Mouse (Mus musculus) gastrocnemius, adult 8-10 months (tissue): ENCODE data around the gene Vsnl1. TPM values are rescaled to one million over a fixed set of nuclear protein-coding genes. Genes with fewer than 3 reads are reported as not detected.

Experiments
- DNase-seq, 2 experiments: peaks; one replicate each; pipeline ENCODE4 v3.0.0; 2022; ENCODE audit warnings: low spot score in 2 of 2
- microRNA-seq: library from miRNA; unstranded; fragments of <30 nt; microRNA quantifications from one replicate; pipeline ENCODE4 v1.2.0, GENCODE M21; 2022
- total RNA-seq, 4 experiments: library from RNA; stranded (reverse); gene quantifications; 2 replicates each; pipeline ENCODE4 v1.2.4; 2022

Vsnl1 gene
- total RNA-seq, 4 experiments from 2014 or later: not detected

- DNase-seq: no peak
Observed at GRCm38 (mm10) chr12:11279886-11280285, 156.5 kb downstream of the Vsnl1 start.

- no peak for DNase-seq
Observed at GRCm38 (mm10) chr12:11277207-11277606, 159.2 kb downstream of the Vsnl1 start.

- DNase-seq: no peak
Observed at GRCm38 (mm10) chr12:11276632-11277031, 159.8 kb downstream of the Vsnl1 start.

Small RNAs within 50 kb of the gene (microRNA-seq; reads per million reads assigned to microRNA genes)
- not detected for gene Mir7675

Other genes with a start within 250 kb of the Vsnl1 start
- not detected for gene Msgn1, start 227.6 kb downstream of the Vsnl1 start, total RNA-seq
- gene Gen1, start 170.8 kb downstream of the Vsnl1 start, total RNA-seq: 1 to 10 TPM; 2.7 to 6.2 (median 3.6) TPM
- 10 to 100 TPM; 29.0 to 37.2 (median 30.2) TPM for gene Smc6, start 170.7 kb downstream of the Vsnl1 start, total RNA-seq
- not detected for gene Rad51ap2, start 19.5 kb upstream of the Vsnl1 start, total RNA-seq